Mouse (Mus musculus) neutrophil, adult 65 days (primary cell): ENCODE results near the gene Smtn. TPM values are rescaled to one million over a fixed set of nuclear protein-coding genes. Genes with fewer than 3 reads are reported as not detected.

Experiments
- total RNA-seq: library from RNA; stranded (reverse); gene quantifications from 2 replicates; pipeline ENCODE4 v1.2.4, GENCODE M21; 2023

Gene Smtn
- 12.8 and 18.3 TPM in 2 replicates for total RNA-seq

DNA sequence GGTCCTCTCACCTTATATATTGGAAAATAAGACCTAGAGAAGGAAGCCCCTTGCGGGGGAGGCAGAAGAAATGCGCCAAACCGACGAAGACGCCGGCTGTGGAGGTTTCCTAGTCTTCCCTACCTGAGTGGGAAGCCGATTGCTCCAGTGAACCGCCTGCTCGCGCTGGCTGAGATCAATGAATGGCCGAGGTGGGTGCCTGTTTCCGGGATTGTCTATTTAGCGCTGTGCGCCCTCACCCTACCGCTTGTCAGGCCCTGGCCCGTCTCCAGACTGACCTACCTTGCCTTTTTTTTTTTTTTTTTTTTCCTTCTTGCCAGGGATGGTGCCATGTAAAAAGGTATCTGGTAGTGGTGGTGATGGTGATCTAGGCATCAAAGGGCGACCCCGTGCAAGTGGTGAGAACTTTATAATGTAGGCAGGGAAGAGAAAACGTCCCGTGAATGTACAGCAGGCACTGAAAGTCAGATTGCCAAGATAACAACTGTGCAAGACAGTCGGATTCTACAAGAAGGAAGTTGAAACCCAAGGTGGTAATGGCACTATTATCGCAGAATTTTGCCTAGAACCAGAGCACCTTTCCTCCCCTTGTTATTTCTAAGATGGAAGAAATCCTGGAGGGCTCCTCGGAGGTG lies at the start of gene Smtn:
Gene Smtn (minus strand): TSS at position 162 of the 635 bp plus-strand sequence.

DNA sequence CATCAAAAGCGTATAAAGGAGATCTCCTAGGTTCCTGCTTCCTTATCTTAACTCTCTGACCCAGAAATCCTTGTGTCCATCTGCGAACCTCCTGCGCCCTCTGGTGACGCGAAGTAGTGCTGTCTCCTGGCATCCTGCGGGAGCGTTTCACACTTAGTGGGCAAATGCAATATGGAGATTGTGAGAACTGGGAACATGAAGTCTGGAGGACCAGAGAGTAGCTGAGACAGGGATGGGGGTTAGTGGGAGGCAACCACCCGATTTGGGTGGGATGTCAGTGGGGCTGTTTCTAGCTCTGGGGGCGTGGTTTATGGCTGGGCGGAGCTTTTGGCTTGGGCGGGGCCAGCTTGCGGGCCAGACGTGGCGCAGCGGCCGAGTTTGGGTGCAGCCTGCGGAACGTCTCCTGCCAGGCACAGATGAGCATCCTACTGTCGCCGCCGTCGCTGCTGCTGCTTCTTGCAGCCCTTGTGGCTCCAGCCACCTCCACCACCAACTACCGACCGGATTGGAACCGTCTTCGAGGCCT lies 25.8 kb downstream of the Smtn start, which contains the start of gene Selenom:
Gene Selenom (plus strand): TSS at position 156 of the 526 bp plus-strand sequence.

DNA sequence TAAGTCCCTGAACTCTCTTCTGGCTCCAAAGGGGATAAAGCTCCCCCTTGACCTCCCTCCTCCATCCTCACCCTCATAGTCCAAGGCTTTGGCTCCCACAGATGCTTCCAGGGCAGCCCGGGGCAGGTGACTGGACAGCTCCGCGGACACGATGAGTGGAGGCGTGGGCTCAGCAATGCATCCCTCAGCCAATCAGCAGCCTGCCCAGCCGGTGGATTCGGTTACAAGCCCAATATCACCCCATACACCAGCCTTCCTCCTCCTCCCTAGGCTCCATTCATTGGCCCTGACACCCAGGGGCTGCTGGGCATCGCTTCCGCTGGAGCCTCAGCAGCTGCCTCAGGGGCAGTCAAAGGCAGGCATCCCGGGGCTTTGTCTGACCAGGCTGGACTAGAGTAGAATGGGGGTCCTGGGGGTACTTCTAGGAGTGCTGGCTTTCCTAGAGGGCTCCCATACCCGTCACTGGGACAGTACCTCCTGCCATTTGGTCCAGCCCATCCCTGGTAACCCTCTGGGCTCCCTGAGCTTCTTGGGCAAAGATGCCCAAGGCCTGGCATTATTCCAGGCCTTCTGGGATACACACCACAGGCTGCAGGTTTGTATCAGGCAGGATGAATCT lies 52.4 kb downstream of the Smtn start, which contains the start of gene Pla2g3:
Gene Pla2g3 (plus strand): TSS at position 333 of the 619 bp plus-strand sequence.

Other genes with a start within 250 kb of the Smtn start
- gene Pik3ip1, start 210.2 kb downstream of the Smtn start, total RNA-seq: 12.8 and 17.3 TPM in 2 replicates
- 50.4 and 59.0 TPM in 2 replicates for gene Limk2, start 131.4 kb downstream of the Smtn start, total RNA-seq
- 24.5 and 31.8 TPM in 2 replicates for gene Rnf185, start 88.2 kb downstream of the Smtn start, total RNA-seq
- gene Pla2g3, start 52.3 kb downstream of the Smtn start, total RNA-seq: not detected in 2 replicates
- gene Inpp5j, start 35.8 kb downstream of the Smtn start, total RNA-seq: 6.7 and 7.2 TPM in 2 replicates
- gene Selenom, start 25.9 kb downstream of the Smtn start, total RNA-seq: 3.6 TPM in 2 replicates
- 14.0 and 21.5 TPM in 2 replicates for gene Morc2a, start 108.6 kb upstream of the Smtn start, total RNA-seq